10 mouse cellular contexts compared by ENCODE assay signal in the genomic region with DNA sequence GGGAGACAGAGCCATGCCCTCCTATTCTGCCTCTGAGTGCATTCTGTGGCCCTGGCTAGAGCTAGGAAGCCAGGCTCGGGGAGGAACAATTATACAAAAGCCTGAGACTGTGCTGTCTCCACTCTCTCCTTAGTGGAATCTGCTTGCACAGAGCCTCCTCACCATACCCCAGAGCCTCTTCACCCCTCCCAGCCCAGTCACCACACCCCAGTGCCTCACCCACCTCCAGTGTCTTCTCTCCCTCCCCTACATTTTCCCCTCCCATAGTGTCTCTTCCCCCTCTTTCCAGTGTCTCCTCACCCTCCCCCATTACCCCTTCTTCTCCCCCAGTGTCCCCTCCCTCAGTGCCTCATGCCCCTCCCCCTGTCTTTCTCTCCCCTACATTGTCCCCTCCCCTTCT. TPM values are rescaled to one million over a fixed set of nuclear protein-coding genes. Genes with fewer than 3 reads are reported as not detected.
DNase-seq lines count a peak whose midpoint lies in the region; ATAC-seq and TF ChIP-seq lines count a peak whose summit lies in the region.
"Had no signal": no experiment of that assay in that cellular context is flagged by ENCODE, and none has a peak within 500 bp of the region (broad histone marks: within the 10 kb centered on the region; RNA-seq: fewer than 3 reads in every experiment).

No protein-coding gene starts in this region.

- H3K4me2 ChIP-seq in heart, embryonic 14.5 days (ENCODE audit: low read length): peak overlapping the region; percentile 14; the same call in 1 of the 2 replicates
- no peak overlapping the region for H3K4me2 ChIP-seq in hindbrain, embryonic 11.5 days (replicated peaks; ENCODE audit: low read depth, low read length)
- H3K4me2 ChIP-seq in midbrain, embryonic 11.5 days: no peak overlapping the region

- no peaks in the 10 kb centered on the region for H3K27me3 ChIP-seq in heart, embryonic 14.5 days (ENCODE audit: control insufficient read depth, insufficient read depth, low read length)
- H3K27me3 ChIP-seq in hindbrain, embryonic 11.5 days (ENCODE audit: control insufficient read depth, insufficient read depth, low read length): no peaks in the 10 kb centered on the region
- H3K27me3 ChIP-seq in midbrain, embryonic 11.5 days (ENCODE audit: control insufficient read depth, insufficient read depth, low read length): no peaks in the 10 kb centered on the region

- peaks cover 66 to 85% of the 10 kb centered on the region in 2 experiments for H3K4me1 ChIP-seq in heart, embryonic 14.5 days (ENCODE audit: control insufficient read depth in 2 of 2, insufficient read depth in 2 of 2, low read length in 2 of 2)
- peaks cover 2 to 29% of the 10 kb centered on the region in 2 experiments; a peak in 2 of 4 replicates for H3K4me1 ChIP-seq in ES-E14 (ENCODE audit: control insufficient read depth in 2 of 2, insufficient read depth in 2 of 2, low read length in 2 of 2, poor library complexity in 1 of 2)
- H3K4me1 ChIP-seq in hindbrain, embryonic 11.5 days (replicated peaks; ENCODE audit: control insufficient read depth, insufficient read depth, low read length): peaks cover 2% of the 10 kb centered on the region; the same call in 1 of the 2 replicates
- peaks cover 6% of the 10 kb centered on the region for H3K4me1 ChIP-seq in midbrain, embryonic 11.5 days (ENCODE audit: control insufficient read depth, insufficient read depth, low read length)

- H3K9me3 ChIP-seq in heart, embryonic 14.5 days (ENCODE audit: control insufficient read depth, low read length): no peaks in the 10 kb centered on the region
- H3K9me3 ChIP-seq in ES-E14 (ENCODE audit: control insufficient read depth, insufficient read depth, low read depth, low read length): no peaks in the 10 kb centered on the region
- H3K9me3 ChIP-seq in hindbrain, embryonic 11.5 days (ENCODE audit: control insufficient read depth, low read length): no peaks in the 10 kb centered on the region
- no peaks in the 10 kb centered on the region for H3K9me3 ChIP-seq in midbrain, embryonic 11.5 days (ENCODE audit: control insufficient read depth, low read length)

- peak overlapping the region; percentile 40 to 91 for H3K27ac ChIP-seq in heart, embryonic 14.5 days (replicated peaks in 1 of 2; ENCODE audit: control insufficient read depth in 1 of 2, insufficient read depth in 1 of 2, low read depth in 2 of 2, low read length in 2 of 2)
- peak overlapping the region; percentile 32; the same call in 1 of the 2 replicates for H3K27ac ChIP-seq in ES-E14 (ENCODE audit: insufficient read depth, low read depth, low read length, poor library complexity, severe bottlenecking)
- peak overlapping the region; percentile 63 for H3K27ac ChIP-seq in hindbrain, embryonic 11.5 days (ENCODE audit: low read depth, low read length)
- peak overlapping the region; percentile 14; the same call in 1 of the 2 replicates for H3K27ac ChIP-seq in midbrain, embryonic 11.5 days (ENCODE audit: low read depth, low read length)

- no peak for DNase-seq in heart, postnatal 10 days
- no peak for DNase-seq in ES-E14 (ENCODE audit: low read depth, low spot score)
- no peak for DNase-seq in hindbrain, embryonic 11.5 days (ENCODE audit: low spot score)
- peak; percentile 86 for DNase-seq in midbrain, embryonic 11.5 days (ENCODE audit: low spot score, missing footprints)
- DNase-seq in B cell, adult 2 months: no peak
- DNase-seq in layer of hippocampus, adult 11-12 months (ENCODE audit: low spot score): no peak
- no peak for DNase-seq in adrenal gland, postnatal 36 days
- DNase-seq: left cerebral cortex, postnatal 4 days had no signal

- in situ Hi-C loops in ES-E14 (cut with MboI; ENCODE audit: low sequenced_read_pairs in 2 of 2, unreplicated experiment in 2 of 2): no loop called here

- 0% methylated on average over 1 of the region's 1 CpGs for WGBS in heart, embryonic 14.5 days
- 28% methylated on average over 1 of the region's 1 CpGs for WGBS in hindbrain, embryonic 11.5 days
- WGBS in midbrain, embryonic 11.5 days: 0% methylated on average over 1 of the region's 1 CpGs

- no peaks in the 10 kb centered on the region for H3K36me3 ChIP-seq in heart, embryonic 14.5 days (ENCODE audit: control insufficient read depth, insufficient read depth, low read length)
- no peaks in the 10 kb centered on the region for H3K36me3 ChIP-seq in ES-E14 (ENCODE audit: control insufficient read depth, insufficient read depth, low read length, poor library complexity, severe bottlenecking)
- no peaks in the 10 kb centered on the region for H3K36me3 ChIP-seq in hindbrain, embryonic 11.5 days (ENCODE audit: control insufficient read depth, insufficient read depth, low read length)
- H3K36me3 ChIP-seq in midbrain, embryonic 11.5 days (ENCODE audit: control insufficient read depth, insufficient read depth, low read length): no peaks in the 10 kb centered on the region

- ATAC-seq in heart, embryonic 14.5 days (ENCODE audit: insufficient number of reproducible peaks, insufficient read depth, low FRiP score, low read depth): no peak
- ATAC-seq in hindbrain, embryonic 11.5 days (ENCODE audit: low FRiP score): 0 out of 2 replicates have a peak, but pooled peaks have one; percentile 19
- no peak for ATAC-seq in midbrain, embryonic 11.5 days (ENCODE audit: low FRiP score)

- H3K9ac ChIP-seq in heart, embryonic 14.5 days (ENCODE audit: low read length): peak overlapping the region; percentile 50
- no peak overlapping the region for H3K9ac ChIP-seq in ES-E14 (ENCODE audit: insufficient read depth, low read depth, low read length, poor library complexity, severe bottlenecking)
- peak overlapping the region; percentile 31; the same call in 1 of the 2 replicates for H3K9ac ChIP-seq in hindbrain, embryonic 11.5 days (ENCODE audit: low read depth, low read length)
- H3K9ac ChIP-seq in midbrain, embryonic 11.5 days (ENCODE audit: low read length): 0 out of 2 replicates have a peak overlapping the region, but pooled peaks have one; percentile 22

- intact Hi-C loops in heart, postnatal 10 days (cut with DNase I): loop anchor here (2.0 kb wide), 1 partner anchor 28 kb away; no protein-coding TSS in a partner anchor

- H3K4me3 ChIP-seq in heart, embryonic 14.5 days (ENCODE audit: control insufficient read depth in 1 of 2, insufficient read depth in 1 of 2, low read depth in 1 of 2, low read length in 2 of 2): no peak overlapping the region
- no peak overlapping the region for H3K4me3 ChIP-seq in ES-E14 (ENCODE audit: insufficient read depth in 1 of 2, low read depth in 1 of 2, low read length in 2 of 2, poor library complexity in 1 of 2, severe bottlenecking in 1 of 2)
- no peak overlapping the region for H3K4me3 ChIP-seq in hindbrain, embryonic 11.5 days (ENCODE audit: low read depth, low read length)
- no peak overlapping the region for H3K4me3 ChIP-seq in midbrain, embryonic 11.5 days (ENCODE audit: low read depth, low read length)

TF ChIP-seq in ES-E14, 5 proteins besides CTCF, POLR2A, EP300 and RAD21:
- no peak for TF ChIP-seq HCFC1 (IDR thresholded peaks at IDR 0.05; ENCODE audit: borderline replicate concordance, insufficient read depth, low read length)
- no peak for TF ChIP-seq MAFK (IDR thresholded peaks at IDR 0.05; ENCODE audit: insufficient read depth, low read depth, low read length)
- TF ChIP-seq ZC3H11A (IDR thresholded peaks at IDR 0.05; ENCODE audit: borderline replicate concordance, low read depth, low read length): no peak
- TF ChIP-seq ZNF384 (IDR thresholded peaks at IDR 0.05; ENCODE audit: low read depth, low read length): no peak
- no peak for TF ChIP-seq CHD2 (IDR thresholded peaks at IDR 0.05; ENCODE audit: low read depth, low read length)
TF ChIP-seq in ES-E14: peak in this region for 0.

RNA-seq across cellular contexts. Expression of a gene that starts 29.5 kb away (rescaled TPM):
- polyA plus RNA-seq in heart, embryonic 14.5 days (2014; fragmentation: Nextera tagmentation; extraction: Ambion mirVana): 0.91 and 1.1 TPM in 2 replicates
- total RNA-seq in heart, postnatal 10 days (2021): 1 to 10 TPM; 2.0 to 2.1 TPM
- total RNA-seq in ES-E14 (2012; rRNA removed): 0.42 and 1.2 TPM in 2 replicates
- 0.31 and 0.85 TPM in 2 replicates for polyA plus RNA-seq in hindbrain, embryonic 11.5 days (2014; fragmentation: Nextera tagmentation; extraction: Ambion mirVana)
- polyA plus RNA-seq in midbrain, embryonic 11.5 days (2014; fragmentation: Nextera tagmentation; extraction: Ambion mirVana): 0.18 TPM in 1 of 2 replicates, not detected in the other
- total RNA-seq in adrenal gland, postnatal 36 days (2021): 1 to 10 TPM in 1 of 2 experiments, not detected in 1; 1.9 TPM

RNA-seq across cellular contexts. Expression of a gene that starts 41.0 kb away (rescaled TPM):
- polyA plus RNA-seq in heart, embryonic 14.5 days (2014; fragmentation: Nextera tagmentation; extraction: Ambion mirVana): not detected in 2 replicates
- total RNA-seq in heart, postnatal 10 days (2021): not detected
- total RNA-seq in ES-E14 (2012; rRNA removed): not detected in 2 replicates
- not detected in 2 replicates for polyA plus RNA-seq in hindbrain, embryonic 11.5 days (2014; fragmentation: Nextera tagmentation; extraction: Ambion mirVana)
- not detected in 2 replicates for polyA plus RNA-seq in midbrain, embryonic 11.5 days (2014; fragmentation: Nextera tagmentation; extraction: Ambion mirVana)
- total RNA-seq in adrenal gland, postnatal 36 days (2021): not detected
- total RNA-seq: left cerebral cortex, postnatal 4 days had no signal
- polyA plus RNA-seq: brain, embryonic 14.5 days had no signal

Comparison
In these comparisons a context has a peak if more than half of its experiments do, and no peak if none do; other contexts are left out.
1. H3K27ac ChIP-seq: peak in every context shown above with its lines; median percentile 66 in heart, embryonic 14.5 days; 63 in hindbrain, embryonic 11.5 days; 32 in ES-E14; 14 in midbrain, embryonic 11.5 days.